Mouse (Mus musculus): ENCODE measurements around the gene Rsrp1. TPM values are rescaled to one million over a fixed set of nuclear protein-coding genes. Genes with fewer than 3 reads are reported as not detected.

Rsrp1 gene
- polyA plus RNA-seq, 1 experiment from 2014 or later, result 581 TPM

- no peak overlapping the region for H3K9ac ChIP-seq (ENCODE audit: low read depth, low read length)
- H3K9me3 ChIP-seq (replicated peaks; ENCODE audit: control insufficient read depth, low read length, poor library complexity, severe bottlenecking), result no peaks in the 10 kb centered on the region
- H3K27me3 ChIP-seq (ENCODE audit: control insufficient read depth, insufficient read depth, low read depth, low read length), result no peaks in the 10 kb centered on the region
- no peaks in the 10 kb centered on the region for H3K36me3 ChIP-seq (ENCODE audit: control insufficient read depth, insufficient read depth, low read length)
- 14% methylated on average over 11 of the region's 11 CpGs for WGBS
- H3K27ac ChIP-seq (ENCODE audit: low read length), result no peak overlapping the region
- H3K4me2 ChIP-seq (ENCODE audit: low read length), result no peak overlapping the region
- H3K4me3 ChIP-seq (ENCODE audit: low read depth, low read length), result no peak overlapping the region
- H3K4me1 ChIP-seq (ENCODE audit: control insufficient read depth, insufficient read depth, low read length), result peaks cover 5% of the 10 kb centered on the region; the same call in 1 of the 2 replicates
- ATAC-seq, result peak; percentile 66; the same call in 1 of the 2 replicates
Measured at GRCm38 (mm10) chr4:134950518-134951091, 27.2 kb downstream of the Rsrp1 start.

GRCm38 (mm10) chr4:134954461-134954860, 31.1 kb downstream of the Rsrp1 start:
- Histone ChIP-seq H3K9me3 (replicated peaks; ENCODE audit: control insufficient read depth, low read length, poor library complexity, severe bottlenecking) (no peaks in the 10 kb centered on the region), H3K4me1 (ENCODE audit: control insufficient read depth, insufficient read depth, low read length) (no peaks in the 10 kb centered on the region; the same call in 1 of the 2 replicates), H3K4me2 (ENCODE audit: low read length) (no peak overlapping the region), H3K27me3 (ENCODE audit: control insufficient read depth, insufficient read depth, low read depth, low read length) (peaks cover 3% of the 10 kb centered on the region; the same call in 1 of the 2 replicates), H3K27ac (ENCODE audit: low read length) (no peak overlapping the region), H3K4me3 (ENCODE audit: low read depth, low read length) (no peak overlapping the region), H3K36me3 (ENCODE audit: control insufficient read depth, insufficient read depth, low read length) (no peaks in the 10 kb centered on the region), H3K9ac (ENCODE audit: low read depth, low read length) (no peak overlapping the region)
- 19% methylated on average over 15 of the region's 15 CpGs for WGBS
- no peak for ATAC-seq

- H3K4me3 ChIP-seq (ENCODE audit: low read depth, low read length), result no peak overlapping the region
- H3K9ac ChIP-seq (ENCODE audit: low read depth, low read length), result no peak overlapping the region
- 86% methylated on average over 2 of the region's 2 CpGs for WGBS
- no peak for ATAC-seq
- H3K27ac ChIP-seq (ENCODE audit: low read length), result no peak overlapping the region
- no peaks in the 10 kb centered on the region; the same call in 1 of the 2 replicates for H3K4me1 ChIP-seq (ENCODE audit: control insufficient read depth, insufficient read depth, low read length)
- H3K36me3 ChIP-seq (ENCODE audit: control insufficient read depth, insufficient read depth, low read length), result no peaks in the 10 kb centered on the region
- H3K27me3 ChIP-seq (ENCODE audit: control insufficient read depth, insufficient read depth, low read depth, low read length), result peaks cover 3% of the 10 kb centered on the region; the same call in 1 of the 2 replicates
- H3K4me2 ChIP-seq (ENCODE audit: low read length), result no peak overlapping the region
- no peaks in the 10 kb centered on the region for H3K9me3 ChIP-seq (replicated peaks; ENCODE audit: control insufficient read depth, low read length, poor library complexity, severe bottlenecking)
Measured at GRCm38 (mm10) chr4:134955196-134955595, 31.8 kb downstream of the Rsrp1 start.

GRCm38 (mm10) chr4:134955845-134956244, 32.5 kb downstream of the Rsrp1 start:
- no peak for ATAC-seq
- H3K27ac ChIP-seq (ENCODE audit: low read length), result no peak overlapping the region
- H3K9me3 ChIP-seq (replicated peaks; ENCODE audit: control insufficient read depth, low read length, poor library complexity, severe bottlenecking), result no peaks in the 10 kb centered on the region
- no peak overlapping the region for H3K4me2 ChIP-seq (ENCODE audit: low read length)
- H3K36me3 ChIP-seq (ENCODE audit: control insufficient read depth, insufficient read depth, low read length), result no peaks in the 10 kb centered on the region
- no peaks in the 10 kb centered on the region; the same call in 1 of the 2 replicates for H3K4me1 ChIP-seq (ENCODE audit: control insufficient read depth, insufficient read depth, low read length)
- H3K27me3 ChIP-seq (ENCODE audit: control insufficient read depth, insufficient read depth, low read depth, low read length), result peaks cover 3% of the 10 kb centered on the region; the same call in 1 of the 2 replicates
- 94% methylated on average over 3 of the region's 3 CpGs for WGBS
- H3K4me3 ChIP-seq (ENCODE audit: low read depth, low read length), result no peak overlapping the region
- no peak overlapping the region for H3K9ac ChIP-seq (ENCODE audit: low read depth, low read length)

- H3K27ac ChIP-seq (ENCODE audit: low read length), result no peak overlapping the region
- ATAC-seq, result no peak
- H3K4me3 ChIP-seq (ENCODE audit: low read depth, low read length), result no peak overlapping the region
- WGBS, result 23% methylated on average over 3 of the region's 3 CpGs
- H3K4me1 ChIP-seq (ENCODE audit: control insufficient read depth, insufficient read depth, low read length), result no peaks in the 10 kb centered on the region; the same call in 1 of the 2 replicates
- no peaks in the 10 kb centered on the region for H3K9me3 ChIP-seq (replicated peaks; ENCODE audit: control insufficient read depth, low read length, poor library complexity, severe bottlenecking)
- no peaks in the 10 kb centered on the region for H3K36me3 ChIP-seq (ENCODE audit: control insufficient read depth, insufficient read depth, low read length)
- peaks cover 3% of the 10 kb centered on the region; the same call in 1 of the 2 replicates for H3K27me3 ChIP-seq (ENCODE audit: control insufficient read depth, insufficient read depth, low read depth, low read length)
- H3K9ac ChIP-seq (ENCODE audit: low read depth, low read length), result no peak overlapping the region
- H3K4me2 ChIP-seq (ENCODE audit: low read length), result no peak overlapping the region
Measured at GRCm38 (mm10) chr4:134956328-134956727, 32.9 kb downstream of the Rsrp1 start.

GRCm38 (mm10) chr4:134963021-134963776, 39.8 kb downstream of the Rsrp1 start:
- Histone ChIP-seq H3K36me3 (ENCODE audit: control insufficient read depth, insufficient read depth, low read length) (no peaks in the 10 kb centered on the region), H3K27me3 (ENCODE audit: control insufficient read depth, insufficient read depth, low read depth, low read length) (peaks cover 3% of the 10 kb centered on the region), H3K9me3 (replicated peaks; ENCODE audit: control insufficient read depth, low read length, poor library complexity, severe bottlenecking) (no peaks in the 10 kb centered on the region), H3K9ac (ENCODE audit: low read depth, low read length) (no peak overlapping the region), H3K4me1 (ENCODE audit: control insufficient read depth, insufficient read depth, low read length) (no peaks in the 10 kb centered on the region), H3K27ac (ENCODE audit: low read length) (no peak overlapping the region), H3K4me3 (ENCODE audit: low read depth, low read length) (no peak overlapping the region), H3K4me2 (ENCODE audit: low read length) (0 out of 2 replicates have a peak overlapping the region, but pooled peaks have one; percentile 13)
- WGBS, result 25% methylated on average over 19 of the region's 19 CpGs
- ATAC-seq, result no peak

- no peak overlapping the region for H3K4me2 ChIP-seq (ENCODE audit: low read length)
- no peak for ATAC-seq
Measured at GRCm38 (mm10) chr4:134967887-134968604, 44.7 kb downstream of the Rsrp1 start.

GRCm38 (mm10) chr4:134968605-134968976, 45.2 kb downstream of the Rsrp1 start:
- H3K4me1 ChIP-seq (ENCODE audit: control insufficient read depth, insufficient read depth, low read length), result no peaks in the 10 kb centered on the region
- no peak overlapping the region for H3K27ac ChIP-seq (ENCODE audit: low read length)
- 85% methylated on average over 18 of the region's 18 CpGs for WGBS
- ATAC-seq, result no peak
- H3K27me3 ChIP-seq (ENCODE audit: control insufficient read depth, insufficient read depth, low read depth, low read length), result no peaks in the 10 kb centered on the region; the same call in 1 of the 2 replicates
- H3K4me3 ChIP-seq (ENCODE audit: low read depth, low read length), result no peak overlapping the region
- H3K9ac ChIP-seq (ENCODE audit: low read depth, low read length), result no peak overlapping the region
- H3K4me2 ChIP-seq (ENCODE audit: low read length), result no peak overlapping the region
- H3K36me3 ChIP-seq (ENCODE audit: control insufficient read depth, insufficient read depth, low read length), result no peaks in the 10 kb centered on the region
- no peaks in the 10 kb centered on the region for H3K9me3 ChIP-seq (replicated peaks; ENCODE audit: control insufficient read depth, low read length, poor library complexity, severe bottlenecking)

More at GRCm38 (mm10) chr4:134967887-134968604, 44.7 kb downstream of the Rsrp1 start:
- H3K4me1 ChIP-seq (ENCODE audit: control insufficient read depth, insufficient read depth, low read length), result no peaks in the 10 kb centered on the region
- no peaks in the 10 kb centered on the region; the same call in 1 of the 2 replicates for H3K27me3 ChIP-seq (ENCODE audit: control insufficient read depth, insufficient read depth, low read depth, low read length)
- WGBS, result 77% methylated on average over 20 of the region's 20 CpGs
- H3K36me3 ChIP-seq (ENCODE audit: control insufficient read depth, insufficient read depth, low read length), result no peaks in the 10 kb centered on the region
- H3K9ac ChIP-seq (ENCODE audit: low read depth, low read length), result no peak overlapping the region
- no peaks in the 10 kb centered on the region for H3K9me3 ChIP-seq (replicated peaks; ENCODE audit: control insufficient read depth, low read length, poor library complexity, severe bottlenecking)
- H3K27ac ChIP-seq (ENCODE audit: low read length), result no peak overlapping the region
- no peak overlapping the region for H3K4me3 ChIP-seq (ENCODE audit: low read depth, low read length)
